Mouse (Mus musculus) kidney, embryonic 14.5 days (tissue): ENCODE results near the gene Plcb3. TPM values are rescaled to one million over a fixed set of nuclear protein-coding genes. Genes with fewer than 3 reads are reported as not detected.
"Not testable (repeated sequence)": the region's sequence is repeated elsewhere in the genome, so short reads cannot be mapped to it uniquely, and the experiment has no call there.

Experiments used
- ATAC-seq: fragments of 200-750 bp; cut with Nextera tagmentation; 2 replicates; pipeline ENCODE4 v1.8.0; 2017; ENCODE audit warnings: moderate number of reproducible peaks, mild to moderate bottlenecking, moderate TSS enrichment, moderate library complexity; ENCODE audit not compliant: low FRiP score, low TSS enrichment
- H3K27ac ChIP-seq: fragments of 300-500 bp; sonication (generic); 2 replicates; pipeline ENCODE4 v1.5.1; 2014; ENCODE audit warnings: low read depth, mild to moderate bottlenecking, low read length, moderate library complexity, mixed read lengths
- H3K27me3 ChIP-seq: fragments of 300-500 bp; sonication (generic); 2 replicates; pipeline ENCODE4 v1.6.1; 2014; ENCODE audit warnings: mild to moderate bottlenecking, low read length; ENCODE audit not compliant: control insufficient read depth, insufficient read depth
- H3K36me3 ChIP-seq: fragments of 300-500 bp; sonication (generic); 2 replicates; pipeline ENCODE4 v1.6.1; 2014; ENCODE audit warnings: low read length, mixed read lengths; ENCODE audit not compliant: control insufficient read depth, insufficient read depth
- H3K4me1 ChIP-seq: fragments of 300-500 bp; sonication (generic); 2 replicates; pipeline ENCODE4 v1.6.1; 2014; ENCODE audit warnings: low read length, mixed read lengths; ENCODE audit not compliant: control insufficient read depth, insufficient read depth
- H3K4me2 ChIP-seq: fragments of 300-500 bp; sonication (generic); replicated peaks from 2 replicates; pipeline ENCODE4 v1.6.1; 2014; ENCODE audit warnings: low read depth, mild to moderate bottlenecking, low read length
- H3K4me3 ChIP-seq: fragments of 300-500 bp; sonication (generic); 2 replicates; pipeline ENCODE4 v1.5.1; 2014; ENCODE audit warnings: mild to moderate bottlenecking, low read length
- H3K9ac ChIP-seq: fragments of 300-500 bp; sonication (generic); 2 replicates; pipeline ENCODE4 v1.6.1; 2014; ENCODE audit warnings: low read depth, mild to moderate bottlenecking, low read length, moderate library complexity
- H3K9me3 ChIP-seq: fragments of 300-500 bp; sonication (generic); 2 replicates; pipeline ENCODE4 v1.6.1; 2016; ENCODE audit warnings: low read length; ENCODE audit not compliant: control insufficient read depth
- WGBS: fragments of 180-500 bp; shearing (Covaris S2); extraction: QIAGEN DNeasy Blood & Tissue Kit; methylation state at CpG from one replicate; pipeline ENCODE4 v1.1.7; 2014; 5-methylcytosine and 5-hydroxymethylcytosine counted together
- polyA plus RNA-seq: library from polyadenylated mRNA; unstranded; fragments of >200 nt; fragmentation: Nextera tagmentation; extraction: Ambion mirVana; gene quantifications from 2 replicates; pipeline ENCODE4 v1.2.1, GENCODE M21; 2014

The Plcb3 gene
- polyA plus RNA-seq, 1 experiment from 2014 or later, result 38.9 TPM

- H3K27ac ChIP-seq, result no peak overlapping the region
- no peak overlapping the region for H3K9ac ChIP-seq
- no peaks in the 10 kb centered on the region for H3K27me3 ChIP-seq
- peaks cover 7% of the 10 kb centered on the region; the same call in 1 of the 2 replicates for H3K4me1 ChIP-seq
- H3K4me2 ChIP-seq, result no peak overlapping the region
- no peak overlapping the region for H3K4me3 ChIP-seq
- no peaks in the 10 kb centered on the region for H3K9me3 ChIP-seq
- 86% methylated on average over 11 of the region's 11 CpGs for WGBS
- peaks cover 30% of the 10 kb centered on the region for H3K36me3 ChIP-seq
- ATAC-seq, result no peak
These were observed 62.3 kb downstream of the Plcb3 start for GRCm38 (mm10) chr19:6913991-6914390.

GRCm38 (mm10) chr19:6913036-6913435 is 63.2 kb downstream of the Plcb3 start:
- WGBS, result 88% methylated on average over 6 of the region's 6 CpGs
- ATAC-seq, result no peak
- no peaks in the 10 kb centered on the region for H3K27me3 ChIP-seq
- H3K4me1 ChIP-seq, result peaks cover 14% of the 10 kb centered on the region; the same call in 1 of the 2 replicates
- H3K4me3 ChIP-seq, result no peak overlapping the region
- no peak overlapping the region for H3K27ac ChIP-seq
- no peaks in the 10 kb centered on the region for H3K9me3 ChIP-seq
- peaks cover 30% of the 10 kb centered on the region for H3K36me3 ChIP-seq
- H3K4me2 ChIP-seq, result no peak overlapping the region
- H3K9ac ChIP-seq, result no peak overlapping the region

- no peak for ATAC-seq
- no peak overlapping the region for H3K27ac ChIP-seq
- H3K36me3 ChIP-seq, result peaks cover 30% of the 10 kb centered on the region
- H3K4me1 ChIP-seq, result peaks cover 20% of the 10 kb centered on the region; the same call in 1 of the 2 replicates
- H3K4me3 ChIP-seq, result no peak overlapping the region
- no peaks in the 10 kb centered on the region for H3K27me3 ChIP-seq
- H3K9me3 ChIP-seq, result no peaks in the 10 kb centered on the region
- no peak overlapping the region for H3K9ac ChIP-seq
- 94% methylated on average over 15 of the region's 15 CpGs for WGBS
- H3K4me2 ChIP-seq, result no peak overlapping the region
These were observed 63.9 kb downstream of the Plcb3 start for GRCm38 (mm10) chr19:6912205-6912970.

- peaks cover 40% of the 10 kb centered on the region for H3K36me3 ChIP-seq
- H3K4me3 ChIP-seq, result peak overlapping the region; percentile 73
- H3K27ac ChIP-seq, result no peak overlapping the region
- no peaks in the 10 kb centered on the region for H3K9me3 ChIP-seq
- H3K4me1 ChIP-seq, result peaks cover 21% of the 10 kb centered on the region; the same call in 1 of the 2 replicates
- no peak for ATAC-seq
- peak overlapping the region; percentile 40 for H3K9ac ChIP-seq
- peak overlapping the region; percentile 88 for H3K4me2 ChIP-seq
- 88% methylated on average over 19 of the region's 19 CpGs for WGBS
- no peaks in the 10 kb centered on the region for H3K27me3 ChIP-seq
These were observed 64.9 kb downstream of the Plcb3 start for GRCm38 (mm10) chr19:6911101-6912074.

GRCm38 (mm10) chr19:6910306-6910705 is 66.0 kb downstream of the Plcb3 start:
- WGBS, result under 1% methylated on average over 30 of the region's 30 CpGs
- Histone ChIP-seq H3K4me2 (peak overlapping the region; percentile 88), H3K27ac (peak overlapping the region; percentile 93), H3K36me3 (peaks cover 48% of the 10 kb centered on the region), H3K4me1 (peaks cover 21% of the 10 kb centered on the region; the same call in 1 of the 2 replicates), H3K9ac (peak overlapping the region; percentile 72), H3K4me3 (peak overlapping the region; percentile 73)
- peak; percentile 12; the same call in 1 of the 2 replicates for ATAC-seq
- H3K27me3 ChIP-seq, H3K9me3 ChIP-seq: not testable (repeated sequence)

GRCm38 (mm10) chr19:6909507-6910289 is 66.6 kb downstream of the Plcb3 start, which contains the start of the genes Trmt112 and Prdx5:
TSS of gene Trmt112 (plus strand) at chr19:6909698.
TSS of gene Prdx5 (minus strand) at chr19:6910106.
- peak within 1 kb of the TSS; percentile 88 for H3K4me2 ChIP-seq
- H3K4me3 ChIP-seq, result peak within 1 kb of the TSS; percentile 73
- no peaks in the 10 kb centered on the region for H3K9me3 ChIP-seq
- ATAC-seq, result peak; percentile 87
- H3K36me3 ChIP-seq, result peaks cover 53% of the 10 kb centered on the region
- peaks cover 21% of the 10 kb centered on the region; the same call in 1 of the 2 replicates for H3K4me1 ChIP-seq
- no peaks in the 10 kb centered on the region for H3K27me3 ChIP-seq
- under 1% methylated on average over 65 of the region's 65 CpGs for WGBS
- H3K9ac ChIP-seq, result peak within 1 kb of the TSS; percentile 72
- H3K27ac ChIP-seq, result peak within 1 kb of the TSS; percentile 93

GRCm38 (mm10) chr19:6909021-6909420 is 67.2 kb downstream of the Plcb3 start:
- H3K27ac ChIP-seq, result peak overlapping the region; percentile 93
- H3K4me3 ChIP-seq, result peak overlapping the region; percentile 73
- 8% methylated on average over 11 of the region's 11 CpGs for WGBS
- no peak for ATAC-seq
- no peaks in the 10 kb centered on the region for H3K27me3 ChIP-seq
- peaks cover 21% of the 10 kb centered on the region; the same call in 1 of the 2 replicates for H3K4me1 ChIP-seq
- peak overlapping the region; percentile 88 for H3K4me2 ChIP-seq
- H3K9ac ChIP-seq, result peak overlapping the region; percentile 72
- peaks cover 53% of the 10 kb centered on the region for H3K36me3 ChIP-seq
- no peaks in the 10 kb centered on the region for H3K9me3 ChIP-seq
